Mouse (Mus musculus): Measurements from ENCODE around the gene Hdac8. TPM values are rescaled to one million over a fixed set of nuclear protein-coding genes. Genes with fewer than 3 reads are reported as not detected.

The Hdac8 gene
- total RNA-seq, 2 experiments from 2014 or later: 8.7 to 12.5 TPM

DNA sequence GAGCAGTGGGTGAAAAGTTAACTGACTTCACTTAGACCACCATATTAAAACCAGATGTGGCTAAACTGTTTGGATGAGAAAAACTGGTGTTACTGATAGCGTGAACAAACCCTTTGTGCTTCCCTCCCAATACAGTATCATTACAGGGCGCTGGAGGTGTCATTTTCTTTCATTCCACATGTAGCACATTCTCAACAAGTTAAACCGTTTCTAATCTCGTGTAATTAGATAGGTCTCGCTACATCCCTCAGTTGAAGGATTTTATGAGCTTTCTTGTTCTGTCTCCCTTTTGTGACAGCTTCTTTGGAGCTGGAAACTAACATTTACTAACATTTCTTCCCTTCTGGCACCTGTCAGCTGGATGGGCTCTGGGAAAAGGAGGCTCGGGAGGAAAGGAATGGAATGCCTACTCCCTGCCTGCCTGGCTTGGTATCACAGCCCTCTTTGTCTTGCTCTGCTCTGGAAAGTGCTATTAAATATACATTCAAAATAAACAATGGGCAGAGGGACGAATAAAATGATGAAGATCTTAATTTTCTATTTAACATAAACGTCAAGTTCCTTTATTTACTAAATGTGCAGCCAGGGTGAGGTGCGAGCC lies 156.2 kb downstream of the Hdac8 start:
- ATAC-seq (replicated peaks; ENCODE audit: low FRiP score, low TSS enrichment, poor library complexity, severe bottlenecking): no peak

DNA sequence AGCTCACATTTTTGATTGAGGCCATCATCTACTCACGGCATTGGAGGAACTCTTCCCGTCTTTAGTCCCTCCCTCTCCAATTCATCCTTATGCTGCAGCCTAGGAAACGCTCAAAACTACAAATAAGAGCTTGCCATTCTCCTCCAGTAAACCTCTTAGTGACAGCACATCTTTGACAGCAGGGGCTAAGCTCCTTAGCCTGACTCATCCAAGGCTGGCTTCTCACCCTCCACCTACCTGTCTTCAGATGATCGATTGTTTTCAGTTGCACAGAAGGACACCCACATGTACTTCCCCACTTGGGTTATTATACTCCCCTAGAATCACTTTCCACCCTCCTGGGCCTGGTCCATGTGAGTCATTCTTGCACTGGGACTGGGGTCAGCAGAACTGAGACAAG lies 163.5 kb downstream of the Hdac8 start:
- ATAC-seq (replicated peaks; ENCODE audit: low FRiP score, low TSS enrichment, poor library complexity, severe bottlenecking): no peak

DNA sequence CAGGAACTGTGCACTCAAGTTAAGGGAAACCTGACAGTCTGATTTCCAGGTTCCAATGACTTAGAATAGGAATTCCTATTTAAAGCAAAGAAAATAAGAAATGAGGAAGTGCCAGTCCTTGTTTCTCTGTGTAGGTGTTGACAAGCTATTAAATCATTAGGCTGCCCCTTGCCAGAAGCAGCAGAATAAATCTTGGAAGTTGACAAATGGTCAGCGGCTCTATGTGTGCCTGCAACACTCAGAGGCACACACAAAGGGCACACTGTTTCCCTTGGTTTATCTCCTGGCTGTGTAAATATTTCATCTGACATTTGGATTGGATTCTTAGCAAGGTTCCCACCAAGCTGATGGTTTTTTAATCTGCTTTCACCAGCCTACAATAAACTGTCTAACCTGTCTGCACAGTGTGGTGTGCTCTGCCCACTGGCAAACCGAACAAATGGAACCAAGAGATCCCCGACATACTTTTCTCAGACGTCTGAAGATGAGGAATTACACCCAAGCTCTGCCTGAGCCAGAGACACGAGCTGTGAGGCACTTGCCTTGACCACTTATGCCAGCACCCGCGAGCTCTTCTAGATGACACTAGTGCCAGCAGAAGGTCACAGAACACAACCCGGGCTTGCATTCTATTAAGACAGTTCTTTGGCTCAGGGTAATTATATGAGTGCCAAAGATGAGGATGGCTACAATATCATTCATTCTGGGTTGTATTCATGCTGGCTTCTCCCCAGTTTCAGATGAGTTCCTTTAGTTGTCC lies 165.6 kb downstream of the Hdac8 start:
- no peak for ATAC-seq (replicated peaks; ENCODE audit: low FRiP score, low TSS enrichment, poor library complexity, severe bottlenecking)

DNA sequence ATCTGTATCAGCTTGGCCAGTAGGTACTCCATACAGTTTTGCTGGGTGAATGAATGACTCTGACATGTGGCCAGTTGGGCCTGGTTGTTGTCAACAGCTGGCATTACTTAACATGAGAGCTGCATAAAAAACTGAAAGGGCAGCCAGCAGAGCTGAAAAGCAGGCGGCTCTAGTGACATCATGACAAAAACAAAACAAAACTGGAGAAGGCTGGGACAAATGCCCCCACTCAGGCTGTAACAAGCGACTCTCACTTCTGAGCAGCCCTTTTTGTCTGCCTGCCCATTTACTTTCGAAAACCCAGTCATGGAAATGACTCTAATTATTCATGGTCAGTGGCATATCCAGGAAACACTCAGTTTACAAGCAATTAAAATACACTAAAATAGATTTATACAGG lies 185.5 kb downstream of the Hdac8 start:
- ATAC-seq (replicated peaks; ENCODE audit: low FRiP score, low TSS enrichment, poor library complexity, severe bottlenecking): no peak

DNA sequence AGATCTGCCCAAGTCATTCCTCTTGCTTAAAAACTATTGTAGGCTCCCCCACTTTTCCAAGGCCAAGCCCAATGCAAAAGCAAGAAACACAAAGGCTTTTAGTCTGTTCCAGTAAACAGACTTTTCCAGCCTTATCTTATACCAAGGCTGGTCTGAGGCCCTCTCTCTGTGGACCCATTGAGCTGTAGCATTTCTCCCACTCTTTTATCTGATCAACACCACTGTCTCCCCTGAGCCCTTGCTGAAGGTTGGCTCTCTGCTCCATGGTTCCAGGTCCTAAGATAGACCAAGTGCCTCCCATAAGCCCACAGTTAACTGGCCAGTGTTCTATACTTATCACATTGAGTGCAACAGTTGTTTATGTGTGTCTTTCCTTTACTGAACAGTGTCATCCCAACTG lies 185.9 kb downstream of the Hdac8 start:
- peak; percentile 63 for ATAC-seq (replicated peaks; ENCODE audit: low FRiP score, low TSS enrichment, poor library complexity, severe bottlenecking)

DNA sequence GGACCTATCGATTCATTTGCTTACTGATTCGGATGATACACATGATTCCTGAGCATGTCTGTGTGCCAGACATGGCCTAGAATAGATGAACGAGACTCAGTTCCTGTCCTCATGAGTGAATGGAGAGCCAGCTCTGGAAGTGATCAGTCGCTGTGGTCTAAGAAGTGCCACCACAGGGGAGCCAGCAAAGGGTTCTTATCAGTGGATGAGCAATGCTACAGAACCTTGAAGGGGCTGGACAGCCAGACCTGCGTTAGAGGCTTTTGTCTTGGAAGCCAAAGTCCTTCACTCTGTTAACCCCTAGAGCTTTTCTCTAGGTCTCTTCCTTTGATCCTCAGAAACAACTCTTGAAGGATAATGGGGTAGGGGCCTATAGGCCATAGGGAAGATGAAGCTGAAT lies 186.4 kb downstream of the Hdac8 start:
- ATAC-seq (replicated peaks; ENCODE audit: low FRiP score, low TSS enrichment, poor library complexity, severe bottlenecking): no peak

DNA sequence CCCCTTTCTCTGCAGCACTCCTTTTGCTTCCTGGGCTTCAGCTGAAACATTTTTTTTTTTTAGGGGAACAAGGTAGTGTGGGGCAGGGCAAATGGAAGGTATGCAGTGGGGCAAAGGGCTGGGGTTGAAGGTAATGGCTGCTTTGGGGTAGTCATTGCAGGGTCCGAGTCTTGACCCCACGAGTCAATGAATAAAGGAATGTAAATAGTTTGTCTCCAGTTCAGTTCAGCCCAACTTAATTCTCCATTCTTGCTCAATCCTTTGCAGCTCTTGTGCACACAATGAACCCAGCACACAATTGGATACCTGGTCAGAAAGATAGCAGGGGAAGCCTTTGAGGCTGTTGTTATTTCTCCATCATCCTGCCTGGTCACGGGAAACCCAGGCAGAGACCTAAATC lies 194.0 kb downstream of the Hdac8 start:
- ATAC-seq (replicated peaks; ENCODE audit: low FRiP score, low TSS enrichment, poor library complexity, severe bottlenecking): no peak

DNA sequence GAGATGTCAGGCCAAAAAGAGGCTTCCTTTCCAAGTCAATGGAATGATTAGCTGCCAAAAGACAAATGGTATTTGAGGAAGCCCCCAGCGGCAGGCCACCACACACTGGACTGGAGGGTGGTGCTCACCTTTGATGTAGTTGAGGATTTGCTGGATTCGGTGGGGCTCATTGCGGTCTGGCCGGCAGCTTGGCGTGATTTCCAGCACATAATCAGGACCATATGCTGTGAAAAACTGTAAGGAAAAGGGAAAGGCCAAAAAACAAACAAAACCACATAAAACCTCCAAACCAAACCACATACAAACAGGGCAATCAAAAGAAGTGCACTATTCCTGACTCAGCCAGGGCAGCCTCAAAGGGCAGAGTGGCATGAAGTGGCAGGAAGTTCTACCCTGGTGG lies 197.6 kb downstream of the Hdac8 start:
- no peak for ATAC-seq (replicated peaks; ENCODE audit: low FRiP score, low TSS enrichment, poor library complexity, severe bottlenecking)

DNA sequence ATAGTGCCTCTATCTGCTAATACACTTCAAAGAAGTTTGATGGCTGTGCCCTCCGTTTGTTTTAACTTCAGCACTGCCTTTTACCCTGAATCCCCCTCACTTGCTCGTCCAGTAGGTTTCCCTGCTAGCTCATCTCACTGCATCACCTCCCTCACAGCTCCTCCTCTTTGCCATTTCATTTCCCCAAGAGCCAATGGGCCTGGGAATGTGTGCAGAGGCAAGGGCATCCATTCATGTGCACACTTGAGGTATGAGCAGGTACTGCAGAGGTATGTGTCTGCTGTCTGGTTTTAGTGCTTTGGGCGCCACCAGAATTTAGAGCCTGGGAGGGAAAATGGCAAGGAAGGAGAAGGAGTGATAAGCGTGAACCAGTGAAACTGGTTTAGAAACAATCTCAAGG lies 199.4 kb downstream of the Hdac8 start:
- no peak for ATAC-seq (replicated peaks; ENCODE audit: low FRiP score, low TSS enrichment, poor library complexity, severe bottlenecking)

DNA sequence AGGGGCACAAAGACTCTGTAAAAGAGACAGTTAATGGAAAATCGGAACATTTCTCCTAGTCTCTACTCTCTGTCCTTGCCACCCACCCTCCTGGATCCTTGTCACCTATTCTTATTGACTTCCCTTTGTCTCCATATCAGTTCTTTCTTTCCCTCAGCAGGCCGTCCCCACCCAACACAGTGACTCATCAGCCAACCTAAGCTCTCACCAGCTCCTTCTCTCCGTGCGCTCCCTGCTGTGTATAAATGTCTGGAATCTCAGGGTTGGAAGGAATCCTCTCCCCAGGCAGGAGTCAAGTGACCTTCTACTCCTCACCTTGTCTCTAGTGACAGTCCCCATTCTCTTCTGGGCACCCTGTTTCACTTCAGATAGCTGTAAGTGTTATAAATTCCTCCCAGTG lies 200.2 kb downstream of the Hdac8 start:
- no peak for ATAC-seq (replicated peaks; ENCODE audit: low FRiP score, low TSS enrichment, poor library complexity, severe bottlenecking)

DNA sequence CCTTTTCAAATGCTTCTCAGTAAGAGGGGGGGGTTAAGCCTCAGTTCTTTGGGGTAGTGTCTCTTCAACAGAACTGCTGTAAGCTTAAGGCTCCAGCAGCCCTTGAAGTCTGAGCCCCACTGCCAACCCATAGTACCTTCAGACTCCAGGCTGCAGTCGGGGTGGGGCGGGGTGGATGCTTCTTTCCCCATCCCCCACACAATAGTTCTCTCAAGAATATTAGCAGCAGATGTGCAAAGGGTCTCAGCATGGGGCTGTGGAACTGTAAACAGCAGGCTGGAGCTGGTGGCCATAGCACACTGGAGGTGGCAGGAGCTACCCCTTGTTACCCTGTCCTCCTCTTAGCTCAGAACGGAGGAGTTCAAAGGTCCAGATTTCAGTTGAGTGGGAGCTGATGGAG lies 202.7 kb downstream of the Hdac8 start:
- no peak for ATAC-seq (replicated peaks; ENCODE audit: low FRiP score, low TSS enrichment, poor library complexity, severe bottlenecking)

DNA sequence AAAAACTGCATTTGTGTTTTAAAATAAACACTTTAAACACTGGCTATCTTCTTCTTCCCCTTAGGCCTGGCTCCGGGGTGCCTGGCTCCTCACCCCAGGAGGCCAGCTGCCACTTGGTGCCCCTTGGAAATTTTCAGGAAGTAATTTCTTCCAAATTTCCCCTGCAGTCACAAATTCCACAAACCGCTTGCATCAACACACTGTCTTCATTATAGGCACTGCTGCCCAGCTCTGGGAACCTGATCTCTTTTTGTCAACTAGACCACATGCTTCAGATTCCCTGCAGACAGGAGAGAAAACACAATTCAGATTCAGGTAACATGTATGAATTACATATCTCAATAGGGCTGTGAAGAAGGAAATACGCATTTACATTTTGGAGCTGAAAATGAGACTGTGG lies 220.3 kb downstream of the Hdac8 start:
- ATAC-seq (replicated peaks; ENCODE audit: low FRiP score, low TSS enrichment, poor library complexity, severe bottlenecking): no peak

DNA sequence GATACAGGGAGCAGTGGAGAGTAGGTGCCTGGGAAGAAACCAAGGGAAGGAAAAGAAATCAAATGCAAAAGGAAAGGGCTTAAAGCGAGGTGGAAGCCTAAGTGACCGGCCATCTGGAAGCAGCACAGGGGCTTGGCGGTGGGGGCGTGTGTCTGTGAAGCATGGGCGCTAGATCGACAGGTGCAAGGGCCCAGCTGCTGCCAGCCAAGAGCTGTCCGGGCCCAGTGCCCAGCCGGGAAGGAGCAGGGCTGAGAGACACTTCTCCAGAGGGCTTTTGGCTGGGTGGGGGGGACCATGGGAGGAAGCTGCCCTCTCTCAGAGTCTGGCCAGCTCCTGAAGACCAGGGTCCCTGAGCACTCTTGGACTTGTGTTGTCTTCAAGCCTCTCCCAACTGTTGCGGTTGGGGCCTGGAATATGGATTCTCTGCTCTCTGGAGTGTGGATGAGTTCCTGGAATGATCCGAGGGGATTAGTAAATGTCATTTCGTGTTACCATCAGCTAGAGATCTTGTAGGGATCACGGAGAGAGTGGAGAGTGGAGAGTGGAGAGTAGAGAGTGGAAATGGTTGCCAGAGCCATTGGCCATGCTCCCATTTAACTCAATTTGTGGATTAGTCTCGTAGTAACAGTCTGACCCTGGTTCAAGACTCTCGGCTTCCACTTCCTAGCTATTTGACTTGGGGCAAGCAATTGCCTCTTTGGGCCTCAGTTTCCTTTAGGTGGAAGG lies 242.4 kb downstream of the Hdac8 start:
- no peak for ATAC-seq (replicated peaks; ENCODE audit: low FRiP score, low TSS enrichment, poor library complexity, severe bottlenecking)

DNA sequence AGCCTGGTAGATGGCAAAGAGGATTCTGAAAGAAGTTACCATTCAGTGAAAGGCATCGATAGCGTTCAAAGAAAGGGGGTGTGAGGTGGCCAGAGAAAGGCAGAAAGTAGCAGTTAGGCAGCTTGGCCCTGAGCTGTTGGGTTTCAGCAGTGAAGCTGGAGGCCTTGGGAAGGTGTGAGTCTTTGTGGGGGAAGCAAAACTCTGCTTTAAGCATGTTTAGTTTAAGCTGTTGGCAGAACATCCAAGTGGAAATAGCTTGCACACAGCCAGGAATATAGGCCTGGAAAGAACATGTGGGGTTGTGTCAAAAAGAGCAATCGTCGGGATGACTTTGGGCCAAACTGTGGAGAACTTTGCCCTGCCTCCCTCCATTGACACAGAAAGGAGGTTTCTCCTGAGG lies 245.4 kb downstream of the Hdac8 start:
- ATAC-seq (replicated peaks; ENCODE audit: low FRiP score, low TSS enrichment, poor library complexity, severe bottlenecking): no peak

DNA sequence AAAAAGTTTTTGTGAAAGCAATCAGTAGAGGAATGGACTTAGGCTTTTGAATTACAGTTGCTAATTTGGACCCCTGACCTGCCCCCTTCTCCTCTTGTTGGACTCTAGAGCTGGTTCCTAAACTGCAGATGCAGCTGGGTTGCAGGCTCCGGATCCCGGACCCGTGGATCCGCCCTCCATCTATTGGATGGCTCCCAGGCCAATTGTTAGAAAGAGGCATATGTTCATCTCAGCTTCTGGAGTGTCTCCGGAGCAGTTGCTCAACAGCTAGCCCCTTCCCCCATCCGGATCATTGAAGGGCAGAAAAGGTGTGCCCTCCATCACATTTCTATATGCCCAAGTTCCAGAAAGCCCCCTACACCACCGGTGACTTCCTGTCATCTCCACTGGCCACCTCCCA lies 251.3 kb downstream of the Hdac8 start:
- ATAC-seq (replicated peaks; ENCODE audit: low FRiP score, low TSS enrichment, poor library complexity, severe bottlenecking): no peak

DNA sequence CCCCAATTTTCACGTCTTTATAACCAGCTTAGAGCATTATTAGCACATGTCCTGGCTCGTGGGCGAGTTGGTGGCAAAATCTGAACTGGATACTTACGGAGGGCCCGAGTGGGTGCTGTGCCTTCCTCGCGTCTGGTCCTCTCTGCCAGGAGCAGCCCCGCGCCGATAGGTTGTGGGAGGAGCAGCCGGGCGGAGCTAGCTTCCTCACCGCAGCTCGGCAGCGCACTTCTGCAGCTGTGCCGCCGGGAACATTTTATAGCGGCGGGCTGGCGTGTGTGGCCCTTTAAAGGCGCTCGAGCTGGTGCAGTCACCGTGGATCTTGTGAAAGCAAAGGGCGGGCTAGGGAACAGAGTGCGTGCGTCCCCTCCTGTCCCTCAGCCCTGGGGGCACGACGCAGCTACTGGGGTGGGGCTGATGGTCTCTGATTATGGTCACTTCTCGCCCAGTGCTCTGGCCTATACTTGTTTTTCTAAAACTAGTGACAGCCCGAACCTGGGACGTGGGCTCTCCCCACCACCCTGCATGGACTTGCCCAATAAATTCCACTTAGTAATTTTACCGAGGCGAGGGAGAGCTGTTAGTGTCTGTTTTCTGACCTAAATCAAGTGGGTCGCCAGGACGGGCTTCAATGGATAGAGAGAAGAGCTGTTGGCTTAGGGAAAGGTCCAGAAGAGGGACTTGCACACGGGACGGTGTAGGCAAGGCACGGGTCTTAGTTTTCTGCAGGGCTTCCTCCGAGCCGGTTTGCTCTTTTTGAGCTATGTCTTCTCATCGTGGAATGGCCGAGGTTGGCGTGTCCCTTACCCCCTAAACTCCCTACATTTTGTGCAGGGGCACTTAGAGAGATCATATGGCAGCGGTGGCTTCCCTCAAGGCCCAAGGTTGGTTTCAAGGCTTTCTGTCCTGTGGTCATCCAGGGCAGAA lies 253.0 kb downstream of the Hdac8 start, which contains the start of gene Cited1:
Cited1 (minus strand) TSS at position 245 of the 924 bp plus-strand sequence.
- ATAC-seq (replicated peaks; ENCODE audit: low FRiP score, low TSS enrichment, poor library complexity, severe bottlenecking): peak; percentile 90

DNA sequence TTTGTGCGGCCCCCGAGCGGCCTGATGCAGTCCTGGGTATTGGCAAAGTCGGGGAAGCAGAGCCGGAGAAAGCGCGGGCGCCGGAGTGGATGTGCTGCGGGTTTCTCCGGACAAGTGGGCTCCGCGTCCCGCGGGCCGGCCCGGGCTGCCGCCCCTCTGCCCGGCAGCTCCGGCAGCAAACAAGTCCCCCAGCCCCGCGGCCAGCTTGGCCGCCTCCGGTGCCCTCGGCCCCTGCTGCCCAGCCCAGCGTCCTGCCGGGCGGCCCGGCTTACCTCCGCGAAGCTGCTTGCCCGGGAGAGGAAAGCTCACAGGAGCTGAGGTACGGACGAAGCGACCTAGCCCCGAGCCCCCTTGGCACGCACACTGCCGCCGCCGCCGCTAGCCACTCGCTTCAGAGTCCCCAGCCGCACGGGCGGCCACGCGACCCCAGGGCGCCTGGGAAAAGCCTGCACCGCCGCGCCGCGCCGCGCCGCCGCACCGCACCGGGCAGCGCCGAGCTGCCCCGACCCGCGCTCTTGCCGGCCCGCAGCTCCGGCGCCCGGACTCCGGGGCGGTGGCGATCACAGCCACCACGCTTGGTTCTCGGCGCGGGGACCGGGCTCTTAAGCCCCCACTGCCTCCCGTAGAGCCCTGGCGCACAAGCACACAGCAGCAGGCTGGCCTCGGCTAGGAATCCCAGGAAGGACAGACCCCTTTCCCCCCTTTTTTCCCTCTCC lies 253.8 kb downstream of the Hdac8 start:
- ATAC-seq (replicated peaks; ENCODE audit: low FRiP score, low TSS enrichment, poor library complexity, severe bottlenecking): no peak

DNA sequence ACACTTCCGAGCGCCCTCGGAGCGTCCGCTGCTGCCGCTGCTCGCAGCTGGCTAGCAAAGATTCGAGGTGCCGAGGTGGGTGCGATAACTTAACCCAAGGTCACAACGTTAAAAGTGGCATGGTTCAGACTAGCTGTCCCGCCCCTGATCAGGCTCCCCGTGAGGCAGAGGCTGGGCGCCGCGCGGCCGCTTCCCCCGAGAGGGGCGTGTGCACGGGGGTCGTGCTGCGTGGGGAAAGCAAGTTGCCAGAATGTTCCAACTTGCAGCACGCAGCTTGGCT lies 254.3 kb downstream of the Hdac8 start:
- ATAC-seq (replicated peaks; ENCODE audit: low FRiP score, low TSS enrichment, poor library complexity, severe bottlenecking): no peak

DNA sequence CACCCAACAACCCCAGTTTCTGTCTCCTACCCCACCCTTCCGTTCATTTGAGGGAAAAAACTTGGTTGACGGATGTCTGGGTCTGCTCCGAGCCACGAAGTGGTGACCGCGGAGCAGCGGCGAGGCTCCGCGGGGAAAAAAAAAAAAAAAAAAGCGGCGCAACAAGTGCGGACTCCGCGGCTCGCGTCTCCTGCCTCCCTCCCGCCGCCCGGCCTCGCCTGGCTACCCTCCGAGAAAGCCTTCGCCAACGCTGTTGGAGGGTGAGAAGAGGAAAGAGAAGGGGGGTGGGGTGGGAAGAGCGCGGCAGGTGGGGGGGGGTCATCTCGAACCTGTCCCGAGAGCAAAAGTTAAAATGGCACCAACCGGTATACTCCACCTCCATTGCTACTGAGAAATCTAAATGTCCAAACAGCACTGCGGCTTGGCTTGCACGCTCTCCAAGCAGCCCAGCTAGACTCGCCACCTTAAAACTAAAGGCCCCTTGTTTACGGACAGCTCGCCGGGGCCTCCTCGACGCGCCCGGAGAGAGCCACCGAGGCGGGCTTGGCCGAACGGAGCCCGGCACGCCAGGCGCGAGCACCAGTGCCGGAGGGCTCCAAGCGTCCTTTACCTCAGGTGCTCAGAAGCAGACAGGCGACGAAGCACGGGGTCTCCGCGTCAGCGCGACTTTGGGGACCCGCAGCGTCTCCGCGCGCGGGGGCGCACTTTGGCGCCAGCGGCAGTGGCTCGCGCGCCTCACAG lies 254.8 kb downstream of the Hdac8 start:
- ATAC-seq (replicated peaks; ENCODE audit: low FRiP score, low TSS enrichment, poor library complexity, severe bottlenecking): no peak

Measured in megakaryocyte-erythroid progenitor cell, adult 5-6 weeks (primary cell).